Mouse (Mus musculus) neural tube, embryonic 12.5 days (tissue): Measurements from ENCODE around the gene Gm13102. TPM values are rescaled to one million over a fixed set of nuclear protein-coding genes. Genes with fewer than 3 reads are reported as not detected.
"Not testable (repeated sequence)": the region's sequence is repeated elsewhere in the genome, so short reads cannot be mapped to it uniquely, and the experiment has no call there.

Experiments
- ATAC-seq: fragments of 200-750 bp; cut with Nextera tagmentation; 2 replicates; pipeline ENCODE4 v1.8.0; 2017; ENCODE audit warnings: low read depth, mild to moderate bottlenecking, moderate TSS enrichment, moderate library complexity; ENCODE audit not compliant: low FRiP score
- H3K27ac ChIP-seq: fragments of 300-500 bp; sonication (generic); 2 replicates; pipeline ENCODE4 v1.5.1; 2016
- H3K27me3 ChIP-seq: fragments of 300-500 bp; sonication (generic); replicated peaks from 2 replicates; pipeline ENCODE4 v1.6.1; 2016; ENCODE audit warnings: mild to moderate bottlenecking
- H3K36me3 ChIP-seq: fragments of 300-500 bp; sonication (generic); 2 replicates; pipeline ENCODE4 v1.6.1; 2016; ENCODE audit warnings: mild to moderate bottlenecking
- H3K4me1 ChIP-seq: fragments of 300-500 bp; sonication (generic); 2 replicates; pipeline ENCODE4 v1.6.1; 2016
- H3K4me2 ChIP-seq: fragments of 300-500 bp; sonication (generic); replicated peaks from 2 replicates; pipeline ENCODE4 v1.6.1; 2016; ENCODE audit warnings: mild to moderate bottlenecking
- H3K4me3 ChIP-seq: fragments of 300-500 bp; sonication (generic); 2 replicates; pipeline ENCODE4 v1.5.1; 2016
- H3K9ac ChIP-seq: fragments of 300-500 bp; sonication (generic); 2 replicates; pipeline ENCODE4 v1.6.1; 2016; ENCODE audit warnings: mild to moderate bottlenecking
- H3K9me3 ChIP-seq: fragments of 300-500 bp; sonication (generic); 2 replicates; pipeline ENCODE4 v1.6.1; 2016; ENCODE audit warnings: mild to moderate bottlenecking
- WGBS: fragments of 180-500 bp; shearing (Covaris S2); methylation state at CpG from one replicate; pipeline ENCODE4 v1.1.7; 2016; 5-methylcytosine and 5-hydroxymethylcytosine counted together
- polyA plus RNA-seq: library from polyadenylated mRNA; unstranded; fragments of >200 nt; fragmentation: Nextera tagmentation; extraction: Ambion mirVana; gene quantifications from 2 replicates; pipeline ENCODE4 v1.2.1, GENCODE M21; 2016

Gene Gm13102
- polyA plus RNA-seq: not detected in 2 replicates

GRCm38 (mm10) chr4:144106174-144106573 lies at the start of gene Gm13102:
Gene Gm13102 (plus strand): TSS chr4:144106474.
- not testable (repeated sequence) for H3K36me3 ChIP-seq, H3K4me1 ChIP-seq, H3K9ac ChIP-seq, H3K27ac ChIP-seq, ATAC-seq, H3K4me3 ChIP-seq, H3K27me3 ChIP-seq, H3K9me3 ChIP-seq, H3K4me2 ChIP-seq
- WGBS: 89% methylated on average over 1 of the region's 2 CpGs

- not testable (repeated sequence) for ATAC-seq
- WGBS: 86% methylated on average over 3 of the region's 3 CpGs
Measured at GRCm38 (mm10) chr4:144058826-144059225, 47.4 kb upstream of the Gm13102 start, which contains the start of gene Pramel4. Gene Pramel4 (plus strand): TSS chr4:144059126.

More at GRCm38 (mm10) chr4:144058826-144059225, 47.4 kb upstream of the Gm13102 start, which contains the start of gene Pramel4:
- not testable (repeated sequence) for H3K36me3 ChIP-seq, H3K27ac ChIP-seq, H3K4me3 ChIP-seq, H3K9me3 ChIP-seq, H3K4me1 ChIP-seq, H3K27me3 ChIP-seq, H3K4me2 ChIP-seq, H3K9ac ChIP-seq

Other genes starting within 250 kb of the Gm13102 start
- not detected in 2 replicates for gene Pramef6, start 206.1 kb upstream of the Gm13102 start, polyA plus RNA-seq
- not detected in 2 replicates for gene Pramef25, start 155.5 kb upstream of the Gm13102 start, polyA plus RNA-seq
- gene Gm13101, start 139.5 kb upstream of the Gm13102 start, polyA plus RNA-seq: not detected in 2 replicates
- gene Pramef17, start 112.1 kb upstream of the Gm13102 start, polyA plus RNA-seq: not detected in 2 replicates
- gene Pramel4, start 47.3 kb upstream of the Gm13102 start, polyA plus RNA-seq: not detected in 2 replicates
- gene Oog3, start 56.2 kb downstream of the Gm13102 start, polyA plus RNA-seq: not detected in 2 replicates
- not detected in 2 replicates for gene Oog2, start 84.2 kb downstream of the Gm13102 start, polyA plus RNA-seq
- gene C87977, start 106.8 kb downstream of the Gm13102 start, polyA plus RNA-seq: not detected in 2 replicates
- not detected in 2 replicates for gene Pramel5, start 174.0 kb downstream of the Gm13102 start, polyA plus RNA-seq
- gene Gm13128, start 223.8 kb downstream of the Gm13102 start, polyA plus RNA-seq: not detected in 2 replicates